Mouse (Mus musculus) stomach, embryonic 14.5 days (tissue): Measurements from ENCODE around the gene Ak5. TPM values are rescaled to one million over a fixed set of nuclear protein-coding genes. Genes with fewer than 3 reads are reported as not detected.

Experiments
- ATAC-seq: fragments of 200-750 bp; cut with Nextera tagmentation; 2 replicates; pipeline ENCODE4 v1.8.0; 2017; ENCODE audit warnings: low read depth, moderate TSS enrichment; ENCODE audit not compliant: insufficient number of reproducible peaks, insufficient read depth, low FRiP score
- H3K27ac ChIP-seq: fragments of 300-500 bp; sonication (generic); 2 replicates; pipeline ENCODE4 v1.5.1; 2014; ENCODE audit warnings: mild to moderate bottlenecking, low read length, moderate library complexity, mixed read lengths
- H3K27me3 ChIP-seq: fragments of 300-500 bp; sonication (generic); 2 replicates; pipeline ENCODE4 v1.6.1; 2014; ENCODE audit warnings: low read length, control low read depth, mixed read lengths; ENCODE audit not compliant: control insufficient read depth, insufficient read depth
- H3K36me3 ChIP-seq: fragments of 300-500 bp; sonication (generic); 2 replicates; pipeline ENCODE4 v1.6.1; 2014; ENCODE audit warnings: mild to moderate bottlenecking, control low read depth, low read length, moderate library complexity, mixed read lengths; ENCODE audit not compliant: control insufficient read depth, insufficient read depth
- H3K4me1 ChIP-seq: fragments of 300-500 bp; sonication (generic); 2 replicates; pipeline ENCODE4 v1.6.1; 2014; ENCODE audit warnings: low read length, control low read depth, mixed read lengths; ENCODE audit not compliant: control insufficient read depth, insufficient read depth
- H3K4me2 ChIP-seq: fragments of 300-500 bp; sonication (generic); replicated peaks from 2 replicates; pipeline ENCODE4 v1.6.1; 2014; ENCODE audit warnings: low read depth, low read length, control low read depth
- H3K4me3 ChIP-seq: fragments of 300-500 bp; sonication (generic); 2 replicates; pipeline ENCODE4 v1.5.1; 2014; ENCODE audit warnings: low read depth, low read length, control low read depth
- H3K9ac ChIP-seq: fragments of 300-500 bp; sonication (generic); replicated peaks from 2 replicates; pipeline ENCODE4 v1.6.1; 2014; ENCODE audit warnings: low read depth, mild to moderate bottlenecking, control low read depth, low read length, moderate library complexity, mixed read lengths
- H3K9me3 ChIP-seq: fragments of 300-500 bp; sonication (generic); 2 replicates; pipeline ENCODE4 v1.6.1; 2016; ENCODE audit warnings: low read depth, low read length, control low read depth; ENCODE audit not compliant: control insufficient read depth
- WGBS: fragments of 180-500 bp; shearing (Covaris S2); extraction: QIAGEN DNeasy Blood & Tissue Kit; methylation state at CpG from one replicate; pipeline ENCODE4 v1.1.7; 2014; 5-methylcytosine and 5-hydroxymethylcytosine counted together
- polyA plus RNA-seq: library from polyadenylated mRNA; unstranded; fragments of >200 nt; fragmentation: Nextera tagmentation; extraction: Ambion mirVana; gene quantifications from 2 replicates; pipeline ENCODE4 v1.2.1, GENCODE M21; 2014

The Ak5 gene
- polyA plus RNA-seq, 1 experiment from 2014 or later, result 8.1 TPM

DNA sequence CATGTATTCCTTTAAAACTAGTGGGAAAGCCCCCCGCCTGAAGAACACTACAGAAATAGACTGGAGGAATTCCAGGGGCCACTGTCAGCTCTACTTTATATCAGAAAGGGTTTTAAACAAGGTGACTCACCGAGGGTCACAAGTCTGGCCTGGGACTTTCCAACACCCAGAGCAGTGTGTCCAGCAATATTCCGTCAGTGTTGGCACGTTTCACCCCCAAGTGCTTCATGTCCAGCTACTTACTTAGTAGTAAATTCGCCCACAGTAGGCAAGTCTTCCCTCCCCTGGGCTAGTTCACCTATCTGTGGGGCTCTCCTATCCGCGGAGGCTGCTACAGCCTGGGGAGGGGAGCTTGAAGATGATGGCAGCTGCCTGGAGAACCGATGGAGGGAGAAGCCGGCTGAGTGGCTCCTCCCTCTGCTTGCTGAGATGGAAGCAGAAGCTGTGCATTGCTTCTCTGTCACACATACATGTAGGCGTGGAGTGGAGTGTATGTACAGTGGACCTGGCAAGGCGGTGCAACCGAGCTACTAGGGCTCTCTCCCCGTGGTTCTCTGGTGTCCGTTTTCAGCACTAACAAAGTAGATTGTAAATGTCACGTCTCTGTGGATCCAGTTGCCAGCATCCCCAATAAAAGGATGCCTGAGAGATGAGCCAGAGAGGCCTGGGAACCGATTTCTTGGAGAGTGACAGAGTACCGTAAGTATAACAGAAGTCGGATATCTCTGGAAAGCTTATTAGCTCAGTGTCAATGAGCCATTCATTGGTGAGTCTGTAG is 198.5 kb downstream of the Ak5 start:
- Histone ChIP-seq H3K4me2 (no peak overlapping the region), H3K36me3 (no peaks in the 10 kb centered on the region), H3K27ac (no peak overlapping the region), H3K9ac (no peak overlapping the region), H3K4me1 (no peaks in the 10 kb centered on the region), H3K27me3 (no peaks in the 10 kb centered on the region), H3K4me3 (no peak overlapping the region), H3K9me3 (no peaks in the 10 kb centered on the region)
- ATAC-seq, result no peak
- WGBS, result 70% methylated on average over 18 of the region's 18 CpGs

DNA sequence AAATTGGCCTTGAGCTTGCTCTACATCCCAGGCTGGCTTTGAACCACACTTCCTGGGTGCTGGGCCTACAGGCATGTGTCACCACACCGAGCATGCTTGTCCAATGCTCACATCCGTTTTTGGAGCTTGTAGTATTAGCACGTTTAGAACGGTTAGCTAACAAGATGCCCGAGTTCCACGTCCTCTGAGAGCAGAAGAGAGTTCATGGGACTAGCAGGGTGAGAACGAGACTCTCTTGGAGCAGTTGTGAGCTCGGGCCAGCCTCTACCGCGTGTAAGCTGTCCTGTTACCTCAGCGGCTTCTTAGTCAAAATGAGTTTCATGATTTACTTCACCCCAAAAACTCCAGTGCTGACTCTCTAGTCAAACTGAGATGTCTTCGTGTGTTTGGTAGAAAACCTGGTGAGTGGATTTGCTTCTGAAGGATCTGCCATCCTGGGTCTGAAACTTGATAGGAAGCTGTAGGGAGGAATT is 199.6 kb downstream of the Ak5 start:
- Histone ChIP-seq H3K9ac (no peak overlapping the region), H3K4me3 (no peak overlapping the region), H3K4me1 (no peaks in the 10 kb centered on the region), H3K27ac (no peak overlapping the region), H3K9me3 (no peaks in the 10 kb centered on the region), H3K36me3 (no peaks in the 10 kb centered on the region), H3K27me3 (no peaks in the 10 kb centered on the region), H3K4me2 (no peak overlapping the region)
- ATAC-seq, result no peak
- 80% methylated on average over 12 of the region's 12 CpGs for WGBS

GRCm38 (mm10) chr3:152468032-152468431 is 200.1 kb downstream of the Ak5 start:
- no peak overlapping the region for H3K9ac ChIP-seq
- WGBS, result 88% methylated on average over 8 of the region's 8 CpGs
- H3K36me3 ChIP-seq, result no peaks in the 10 kb centered on the region

DNA sequence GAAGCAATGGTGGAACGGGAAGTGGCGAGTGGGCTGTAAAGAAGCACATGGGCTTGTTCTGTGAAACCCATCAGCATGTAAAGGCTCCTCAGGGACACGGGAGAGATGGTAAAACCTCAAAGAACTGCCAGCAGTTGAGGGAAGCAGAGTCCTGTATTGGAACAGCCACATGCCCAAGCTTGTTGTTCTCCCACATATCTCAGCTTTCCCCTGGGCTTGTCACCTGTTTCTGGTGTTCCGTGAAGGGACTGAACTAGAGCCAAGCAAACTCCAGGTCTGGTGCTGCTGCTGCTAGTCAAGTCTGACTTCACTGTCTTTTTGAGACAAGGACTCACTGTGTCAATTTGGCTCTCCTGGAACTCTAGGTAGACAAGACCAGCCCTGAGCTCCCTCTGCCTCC is 200.8 kb downstream of the Ak5 start:
- Histone ChIP-seq H3K4me1 (no peaks in the 10 kb centered on the region), H3K9me3 (no peaks in the 10 kb centered on the region), H3K9ac (no peak overlapping the region), H3K36me3 (peaks cover 3% of the 10 kb centered on the region), H3K27ac (no peak overlapping the region), H3K4me3 (no peak overlapping the region), H3K4me2 (no peak overlapping the region), H3K27me3 (no peaks in the 10 kb centered on the region)
- ATAC-seq, result no peak
- 79% methylated on average over 4 of the region's 4 CpGs for WGBS

More at GRCm38 (mm10) chr3:152468032-152468431, 200.1 kb downstream of the Ak5 start:
- Histone ChIP-seq H3K27me3 (no peaks in the 10 kb centered on the region), H3K4me2 (no peak overlapping the region), H3K9me3 (no peaks in the 10 kb centered on the region), H3K4me3 (no peak overlapping the region), H3K4me1 (no peaks in the 10 kb centered on the region), H3K27ac (no peak overlapping the region)
- ATAC-seq, result no peak

GRCm38 (mm10) chr3:152466849-152467248 is 201.3 kb downstream of the Ak5 start:
- H3K9me3 ChIP-seq, result no peaks in the 10 kb centered on the region
- H3K4me3 ChIP-seq, result no peak overlapping the region
- no peak overlapping the region for H3K4me2 ChIP-seq
- 86% methylated on average over 9 of the region's 9 CpGs for WGBS
- no peaks in the 10 kb centered on the region for H3K27me3 ChIP-seq
- ATAC-seq, result no peak
- peaks cover 3% of the 10 kb centered on the region for H3K36me3 ChIP-seq
- H3K9ac ChIP-seq, result no peak overlapping the region
- H3K27ac ChIP-seq, result no peak overlapping the region
- no peaks in the 10 kb centered on the region for H3K4me1 ChIP-seq

GRCm38 (mm10) chr3:152465338-152465737 is 202.8 kb downstream of the Ak5 start:
- Histone ChIP-seq H3K36me3 (peaks cover 6% of the 10 kb centered on the region), H3K4me2 (no peak overlapping the region), H3K9me3 (no peaks in the 10 kb centered on the region), H3K27ac (no peak overlapping the region), H3K4me1 (no peaks in the 10 kb centered on the region), H3K27me3 (no peaks in the 10 kb centered on the region), H3K4me3 (no peak overlapping the region), H3K9ac (no peak overlapping the region)
- no peak for ATAC-seq
- 87% methylated on average over 6 of the region's 6 CpGs for WGBS

DNA sequence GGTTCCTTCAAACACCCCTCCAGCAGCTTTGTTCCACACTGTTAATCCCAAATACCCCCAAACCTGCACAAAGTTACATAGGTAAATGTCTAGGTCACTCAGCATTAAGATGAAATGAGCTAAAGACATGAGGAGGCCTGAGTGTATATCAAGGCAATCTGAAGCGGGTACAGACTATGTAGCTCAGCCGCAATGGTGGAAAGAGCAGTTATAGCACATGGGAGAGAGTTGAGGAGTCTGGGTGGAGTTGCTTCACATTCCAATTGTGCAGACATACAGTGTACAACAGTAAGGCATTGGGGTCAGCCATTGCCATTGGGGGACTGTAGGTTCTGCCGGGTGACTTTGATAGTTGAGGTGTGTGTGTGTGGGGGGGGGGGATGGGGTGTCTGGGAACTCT is 203.7 kb downstream of the Ak5 start:
- H3K9ac ChIP-seq, result no peak overlapping the region
- ATAC-seq, result no peak
- no peaks in the 10 kb centered on the region for H3K27me3 ChIP-seq
- no peak overlapping the region for H3K4me2 ChIP-seq
- H3K36me3 ChIP-seq, result peaks cover 8% of the 10 kb centered on the region
- no peaks in the 10 kb centered on the region for H3K9me3 ChIP-seq
- WGBS, result 94% methylated on average over 3 of the region's 3 CpGs
- H3K27ac ChIP-seq, result no peak overlapping the region
- H3K4me3 ChIP-seq, result no peak overlapping the region
- no peaks in the 10 kb centered on the region for H3K4me1 ChIP-seq

DNA sequence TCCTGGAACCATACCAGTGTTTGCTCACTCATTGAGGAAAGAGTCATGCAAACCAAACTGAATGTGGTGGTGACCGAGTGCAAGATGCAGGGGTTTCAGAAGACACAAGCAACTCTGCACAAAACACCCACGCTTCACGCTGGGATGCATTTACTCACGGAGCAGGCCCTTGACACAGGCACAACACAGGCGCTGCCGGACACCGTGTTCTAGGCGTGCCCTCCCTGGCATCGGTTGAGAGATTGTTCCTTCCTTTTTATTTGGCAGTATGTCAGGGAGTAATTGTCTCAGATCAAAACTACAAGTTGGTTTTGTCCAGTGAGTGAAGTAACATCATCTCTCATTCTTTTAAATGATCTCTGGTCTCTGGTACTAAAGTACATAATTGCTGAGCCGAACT is 205.3 kb downstream of the Ak5 start:
- no peak for ATAC-seq
- H3K36me3 ChIP-seq, result peaks cover 13% of the 10 kb centered on the region
- no peak overlapping the region for H3K9ac ChIP-seq
- 90% methylated on average over 10 of the region's 10 CpGs for WGBS
- no peaks in the 10 kb centered on the region for H3K27me3 ChIP-seq
- H3K4me1 ChIP-seq, result no peaks in the 10 kb centered on the region
- H3K27ac ChIP-seq, result no peak overlapping the region
- H3K4me3 ChIP-seq, result no peak overlapping the region
- H3K9me3 ChIP-seq, result no peaks in the 10 kb centered on the region
- no peak overlapping the region for H3K4me2 ChIP-seq
